Mouse (Mus musculus): ENCODE data around the gene Vopp1. TPM values are rescaled to one million over a fixed set of nuclear protein-coding genes. Genes with fewer than 3 reads are reported as not detected.
A peak's percentile ranks its signal among the peaks of the same experiment; 100 is the strongest.

Vopp1 gene
- total RNA-seq, 2 experiments from 2014 or later = 68.9 to 70.3 TPM

GRCm38 (mm10) chr6:57782658-57783057 is 42.3 kb downstream of the Vopp1 start:
- no peak for DNase-seq

GRCm38 (mm10) chr6:57780359-57780758 is 44.6 kb downstream of the Vopp1 start:
- DNase-seq = no peak

GRCm38 (mm10) chr6:57773792-57774191 is 51.2 kb downstream of the Vopp1 start:
- DNase-seq = no peak

GRCm38 (mm10) chr6:57770467-57771190 is 54.3 kb downstream of the Vopp1 start:
- no peak for DNase-seq

- no peak for DNase-seq
Measured at GRCm38 (mm10) chr6:57768948-57769525, 55.9 kb downstream of the Vopp1 start.

- no peak for DNase-seq
Measured at GRCm38 (mm10) chr6:57767112-57767868, 57.7 kb downstream of the Vopp1 start.

GRCm38 (mm10) chr6:57766287-57766686 is 58.7 kb downstream of the Vopp1 start:
- DNase-seq = no peak

- no peak for DNase-seq
Measured at GRCm38 (mm10) chr6:57765095-57765878, 59.7 kb downstream of the Vopp1 start.

GRCm38 (mm10) chr6:57763054-57763453 is 61.9 kb downstream of the Vopp1 start:
- no peak for DNase-seq

- no peak for DNase-seq
Measured at GRCm38 (mm10) chr6:57753962-57754759, 70.8 kb downstream of the Vopp1 start.

- DNase-seq = no peak
Measured at GRCm38 (mm10) chr6:57745748-57746129, 79.2 kb downstream of the Vopp1 start.

GRCm38 (mm10) chr6:57744974-57745747 is 79.8 kb downstream of the Vopp1 start:
- no peak for DNase-seq

GRCm38 (mm10) chr6:57744123-57744522 is 80.8 kb downstream of the Vopp1 start:
- DNase-seq = no peak

GRCm38 (mm10) chr6:57743333-57743732 is 81.6 kb downstream of the Vopp1 start:
- DNase-seq = no peak

- no peak for DNase-seq
Measured at GRCm38 (mm10) chr6:57742749-57743148, 82.2 kb downstream of the Vopp1 start.

GRCm38 (mm10) chr6:57721347-57721746 is 103.6 kb downstream of the Vopp1 start:
- DNase-seq = no peak

- no peak for DNase-seq
Measured at GRCm38 (mm10) chr6:57711726-57712125, 113.2 kb downstream of the Vopp1 start.

- DNase-seq = no peak
Measured at GRCm38 (mm10) chr6:57706721-57707120, 118.2 kb downstream of the Vopp1 start.

- peak in 1 of 2 experiments; percentile 24 for DNase-seq
Measured at GRCm38 (mm10) chr6:57703703-57704102, 121.3 kb downstream of the Vopp1 start.

- DNase-seq = peak; percentile 95 to 96
Measured at GRCm38 (mm10) chr6:57702743-57703499, 122.0 kb downstream of the Vopp1 start.

Data from layer of hippocampus, postnatal 36 days (tissue).